Mouse (Mus musculus): ENCODE measurements around the gene Habp2. TPM values are rescaled to one million over a fixed set of nuclear protein-coding genes. Genes with fewer than 3 reads are reported as not detected.

Gene Habp2
- total RNA-seq, 2 experiments from 2014 or later = not detected

GRCm38 (mm10) chr19:56292335-56292734 is 5.4 kb downstream of the Habp2 start:
- no peak for ATAC-seq (replicated peaks; ENCODE audit: low FRiP score, poor library complexity, severe bottlenecking)

GRCm38 (mm10) chr19:56294654-56295399 is 7.9 kb downstream of the Habp2 start:
- peak; percentile 69 for ATAC-seq (replicated peaks; ENCODE audit: low FRiP score, poor library complexity, severe bottlenecking)

- no peak for ATAC-seq (replicated peaks; ENCODE audit: low FRiP score, poor library complexity, severe bottlenecking)
Measured at GRCm38 (mm10) chr19:56296668-56297067, 9.7 kb downstream of the Habp2 start.

- no peak for ATAC-seq (replicated peaks; ENCODE audit: low FRiP score, poor library complexity, severe bottlenecking)
Measured at GRCm38 (mm10) chr19:56297264-56297663, 10.3 kb downstream of the Habp2 start.

- no peak for ATAC-seq (replicated peaks; ENCODE audit: low FRiP score, poor library complexity, severe bottlenecking)
Measured at GRCm38 (mm10) chr19:56300835-56301234, 13.9 kb downstream of the Habp2 start.

GRCm38 (mm10) chr19:56316531-56316930 is 29.6 kb downstream of the Habp2 start:
- ATAC-seq (replicated peaks; ENCODE audit: low FRiP score, poor library complexity, severe bottlenecking) = no peak

GRCm38 (mm10) chr19:56319219-56319618 is 32.3 kb downstream of the Habp2 start:
- no peak for ATAC-seq (replicated peaks; ENCODE audit: low FRiP score, poor library complexity, severe bottlenecking)

GRCm38 (mm10) chr19:56319629-56320028 is 32.7 kb downstream of the Habp2 start:
- no peak for ATAC-seq (replicated peaks; ENCODE audit: low FRiP score, poor library complexity, severe bottlenecking)

GRCm38 (mm10) chr19:56320186-56320860 is 33.4 kb downstream of the Habp2 start:
- no peak for ATAC-seq (replicated peaks; ENCODE audit: low FRiP score, poor library complexity, severe bottlenecking)

GRCm38 (mm10) chr19:56321303-56321920 is 34.5 kb downstream of the Habp2 start:
- ATAC-seq (replicated peaks; ENCODE audit: low FRiP score, poor library complexity, severe bottlenecking) = no peak

GRCm38 (mm10) chr19:56325676-56326075 is 38.7 kb downstream of the Habp2 start:
- no peak for ATAC-seq (replicated peaks; ENCODE audit: low FRiP score, poor library complexity, severe bottlenecking)

GRCm38 (mm10) chr19:56326243-56326855 is 39.4 kb downstream of the Habp2 start:
- ATAC-seq (replicated peaks; ENCODE audit: low FRiP score, poor library complexity, severe bottlenecking) = no peak

- no peak for ATAC-seq (replicated peaks; ENCODE audit: low FRiP score, poor library complexity, severe bottlenecking)
Measured at GRCm38 (mm10) chr19:56336321-56336720, 49.4 kb downstream of the Habp2 start.

GRCm38 (mm10) chr19:56336826-56337225 is 49.9 kb downstream of the Habp2 start:
- ATAC-seq (replicated peaks; ENCODE audit: low FRiP score, poor library complexity, severe bottlenecking) = no peak

- ATAC-seq (replicated peaks; ENCODE audit: low FRiP score, poor library complexity, severe bottlenecking) = no peak
Measured at GRCm38 (mm10) chr19:56342006-56342405, 55.1 kb downstream of the Habp2 start.

- ATAC-seq (replicated peaks; ENCODE audit: low FRiP score, poor library complexity, severe bottlenecking) = no peak
Measured at GRCm38 (mm10) chr19:56343869-56344563, 57.1 kb downstream of the Habp2 start.

GRCm38 (mm10) chr19:56346016-56346415 is 59.1 kb downstream of the Habp2 start:
- no peak for ATAC-seq (replicated peaks; ENCODE audit: low FRiP score, poor library complexity, severe bottlenecking)

GRCm38 (mm10) chr19:56346750-56347149 is 59.8 kb downstream of the Habp2 start:
- ATAC-seq (replicated peaks; ENCODE audit: low FRiP score, poor library complexity, severe bottlenecking) = no peak

- no peak for ATAC-seq (replicated peaks; ENCODE audit: low FRiP score, poor library complexity, severe bottlenecking)
Measured at GRCm38 (mm10) chr19:56349295-56349694, 62.4 kb downstream of the Habp2 start.

- no peak for ATAC-seq (replicated peaks; ENCODE audit: low FRiP score, poor library complexity, severe bottlenecking)
Measured at GRCm38 (mm10) chr19:56353689-56354088, 66.8 kb downstream of the Habp2 start.
